Mouse (Mus musculus) kidney, adult 2 months (tissue): Measurements from ENCODE around the gene Col6a2.

ENCODE experiments used
- CTCF ChIP-seq: fragments of 200-500 bp; conservative IDR thresholded peaks from 2 replicates; pipeline ENCODE4 v1.5.1; 2011; ENCODE audit warnings: low read depth, mild to moderate bottlenecking, control low read depth, low read length, moderate library complexity, mixed read lengths; ENCODE audit not compliant: insufficient read depth, insufficient read length
- POLR2A ChIP-seq: fragments of 200-500 bp; IDR thresholded peaks from one replicate; pipeline ENCODE4 v1.6.1; 2011; ENCODE audit warnings: low read depth, low read length, control low read depth

- TF ChIP-seq CTCF (no peak), POLR2A (no peak)
Measured at GRCm38 (mm10) chr10:76546566-76546965, 76.9 kb downstream of the Col6a2 start.
